Mouse (Mus musculus): Measurements from ENCODE around the gene Rac3. TPM values are rescaled to one million over a fixed set of nuclear protein-coding genes. Genes with fewer than 3 reads are reported as not detected.
A peak's percentile ranks its signal among the peaks of the same experiment; 100 is the strongest.
"Not testable (repeated sequence)": the region's sequence is repeated elsewhere in the genome, so short reads cannot be mapped to it uniquely, and the experiment has no call there.

Gene Rac3
- 2.5 TPM for polyA plus RNA-seq (2012; fragmentation: generic; extraction: Trizol)
- long read RNA-seq, experiment 1, partial matches to known transcripts = 0 of 5 reads
- long read RNA-seq, experiment 1, other reads (novel, unspliced or antisense) = 2 of 5 reads
- long read RNA-seq, experiment 2, partial matches to known transcripts = 0 of 5 reads
- long read RNA-seq, experiment 2, other reads (novel, unspliced or antisense) = 1 of 5 reads

DNA sequence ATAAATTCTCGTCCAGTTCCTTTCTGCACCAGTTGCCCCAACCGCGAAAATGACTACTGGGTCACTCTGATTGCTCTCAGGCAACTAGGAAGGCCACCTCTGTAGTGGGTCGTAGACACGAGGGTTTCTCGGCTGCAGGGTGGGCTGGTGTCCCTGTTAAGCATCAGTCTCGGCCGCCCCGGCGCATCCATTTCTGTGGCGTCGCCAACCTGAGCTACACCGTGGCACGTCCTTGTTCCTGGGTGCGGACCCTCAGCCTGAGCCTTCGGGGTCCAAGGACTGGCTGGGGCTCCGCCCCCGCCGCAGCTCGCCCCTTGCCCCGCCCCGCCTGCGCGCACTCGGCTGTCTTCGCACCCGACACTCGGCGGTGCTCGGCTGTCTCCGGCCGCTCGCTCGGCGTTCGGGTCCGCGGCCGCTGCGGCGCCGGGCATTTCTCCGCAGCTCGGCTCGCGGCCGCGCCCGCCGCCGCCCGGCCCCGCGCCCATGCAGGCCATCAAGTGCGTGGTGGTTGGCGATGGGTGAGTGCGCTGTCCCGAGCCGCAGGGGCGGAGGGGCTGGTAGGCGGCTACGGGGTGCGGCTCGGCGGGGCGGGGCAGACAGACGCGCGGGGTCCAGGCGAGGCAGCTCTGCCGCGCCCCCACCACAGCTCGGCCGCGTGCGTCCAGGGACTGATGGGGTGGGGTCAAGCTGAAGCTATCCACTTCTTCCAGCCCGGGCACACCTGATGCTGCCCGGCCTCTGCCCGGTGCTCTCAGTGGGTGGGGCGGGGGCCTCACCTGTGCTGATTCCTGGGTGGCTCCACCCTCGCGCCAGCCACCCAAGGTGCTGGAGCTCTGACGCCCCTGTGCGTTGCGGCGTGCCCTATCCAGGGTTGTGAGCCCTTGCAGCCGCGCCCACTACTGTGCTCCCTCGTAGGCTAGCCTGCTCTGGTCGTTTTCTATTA, at the start of gene Rac3:
Gene Rac3 (plus strand): TSS at position 347 of the 943 bp plus-strand sequence.
- TF ChIP-seq FOSL1 (IDR thresholded peaks at IDR 0.05; ENCODE audit: insufficient read depth, low read length, poor library complexity, severe bottlenecking) (no peak), MAX (IDR thresholded peaks at IDR 0.05) (no peak), CTCF (IDR thresholded peaks at IDR 0.05; ENCODE audit: control insufficient read depth, insufficient read depth, insufficient read length) (no peak), USF1 (IDR thresholded peaks at IDR 0.05; ENCODE audit: low read depth) (no peak), MYOD1 (IDR thresholded peaks at IDR 0.05; ENCODE audit: control insufficient read depth, insufficient read length, low read depth) (no peak), CEBPB (IDR thresholded peaks at IDR 0.05; ENCODE audit: low read depth) (no peak), MYOG (IDR thresholded peaks at IDR 0.05; ENCODE audit: control insufficient read depth, extremely low read depth, insufficient read length) (no peak)
- H3K27me3 ChIP-seq (ENCODE audit: control insufficient read depth, insufficient read depth, insufficient read length) = no peaks in the 10 kb centered on the region
- H3ac ChIP-seq (ENCODE audit: control insufficient read depth, insufficient read length, low read depth) = peak within 1 kb of the TSS; percentile 42
- H3K79me3 ChIP-seq (ENCODE audit: low read depth) = no peaks in the 10 kb centered on the region
- H3K36me3 ChIP-seq (ENCODE audit: control insufficient read depth, insufficient read depth) = peaks cover 18% of the 10 kb centered on the region
- H3K4me3 ChIP-seq (ENCODE audit: insufficient read depth, poor library complexity, severe bottlenecking) = no peak within 1 kb of the TSS
- no peaks in the 10 kb centered on the region for H3K79me2 ChIP-seq (ENCODE audit: control insufficient read depth, insufficient read depth)

DNA sequence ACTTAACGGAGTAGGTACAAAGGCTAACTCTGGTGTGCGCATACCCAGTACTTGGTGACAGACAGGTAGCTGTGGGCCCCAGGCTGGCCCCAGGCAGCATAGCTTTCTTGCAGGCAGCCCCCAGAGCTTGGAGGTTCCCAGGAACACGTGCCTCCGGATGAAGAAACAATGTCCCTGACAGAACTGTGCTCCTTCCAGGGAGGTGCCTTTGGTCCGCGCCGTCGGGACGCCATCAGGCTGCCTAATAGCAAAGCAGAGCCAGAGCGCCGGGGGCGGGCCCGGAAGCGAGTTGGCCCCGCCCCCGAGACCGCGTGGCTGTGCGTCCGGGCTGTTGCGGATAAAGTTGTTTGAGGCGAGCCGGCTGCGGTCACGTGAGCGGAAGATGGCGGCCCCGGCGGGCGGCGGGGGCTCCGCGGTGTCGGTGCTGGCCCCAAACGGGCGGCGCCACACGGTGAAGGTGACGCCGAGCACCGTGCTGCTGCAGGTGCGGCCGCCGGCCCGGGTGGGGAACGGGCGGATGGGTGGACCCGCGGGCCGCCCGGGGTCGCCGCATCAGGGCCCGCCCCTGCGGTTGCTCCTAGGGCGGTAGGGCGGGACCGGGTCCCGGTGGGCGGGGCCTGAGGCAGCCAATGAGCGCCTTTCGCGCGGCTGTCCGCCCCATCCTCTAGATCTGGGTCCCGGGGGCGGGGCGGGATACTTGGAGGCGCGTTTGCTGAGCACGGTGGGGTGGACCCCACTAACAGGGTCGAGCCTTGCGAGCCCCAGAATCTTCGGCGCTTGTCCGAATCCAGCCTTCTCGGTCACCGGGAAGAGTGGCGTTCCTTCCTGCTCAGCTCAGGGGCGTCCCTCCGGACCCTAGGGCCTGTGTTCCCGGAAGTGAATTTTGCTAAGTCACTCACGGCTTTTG, 48.3 kb upstream of the Rac3 start, which contains the start of gene Aspscr1:
Gene Aspscr1 (plus strand): TSS at position 287 of the 907 bp plus-strand sequence.
- H3ac ChIP-seq (ENCODE audit: control insufficient read depth, insufficient read length, low read depth) = peak within 1 kb of the TSS; percentile 87
- peak within 1 kb of the TSS; percentile 48 for H3K4me3 ChIP-seq (ENCODE audit: insufficient read depth, poor library complexity, severe bottlenecking)
- peaks cover 37% of the 10 kb centered on the region for H3K79me2 ChIP-seq (ENCODE audit: control insufficient read depth, insufficient read depth)
- H3K79me3 ChIP-seq (ENCODE audit: low read depth) = no peaks in the 10 kb centered on the region
- H3K27me3 ChIP-seq (ENCODE audit: control insufficient read depth, insufficient read depth, insufficient read length) = no peaks in the 10 kb centered on the region
- TF ChIP-seq MAX (IDR thresholded peaks at IDR 0.05) (peak; percentile 94), MYOG (IDR thresholded peaks at IDR 0.05; ENCODE audit: control insufficient read depth, extremely low read depth, insufficient read length) (no peak), CTCF (IDR thresholded peaks at IDR 0.05; ENCODE audit: control insufficient read depth, insufficient read depth, insufficient read length) (no peak), FOSL1 (IDR thresholded peaks at IDR 0.05; ENCODE audit: insufficient read depth, low read length, poor library complexity, severe bottlenecking) (no peak), USF1 (IDR thresholded peaks at IDR 0.05; ENCODE audit: low read depth) (peak; percentile 93), MYOD1 (IDR thresholded peaks at IDR 0.05; ENCODE audit: control insufficient read depth, insufficient read length, low read depth) (no peak), CEBPB (IDR thresholded peaks at IDR 0.05; ENCODE audit: low read depth) (no peak)
- H3K36me3 ChIP-seq (ENCODE audit: control insufficient read depth, insufficient read depth) = peaks cover 11% of the 10 kb centered on the region

DNA sequence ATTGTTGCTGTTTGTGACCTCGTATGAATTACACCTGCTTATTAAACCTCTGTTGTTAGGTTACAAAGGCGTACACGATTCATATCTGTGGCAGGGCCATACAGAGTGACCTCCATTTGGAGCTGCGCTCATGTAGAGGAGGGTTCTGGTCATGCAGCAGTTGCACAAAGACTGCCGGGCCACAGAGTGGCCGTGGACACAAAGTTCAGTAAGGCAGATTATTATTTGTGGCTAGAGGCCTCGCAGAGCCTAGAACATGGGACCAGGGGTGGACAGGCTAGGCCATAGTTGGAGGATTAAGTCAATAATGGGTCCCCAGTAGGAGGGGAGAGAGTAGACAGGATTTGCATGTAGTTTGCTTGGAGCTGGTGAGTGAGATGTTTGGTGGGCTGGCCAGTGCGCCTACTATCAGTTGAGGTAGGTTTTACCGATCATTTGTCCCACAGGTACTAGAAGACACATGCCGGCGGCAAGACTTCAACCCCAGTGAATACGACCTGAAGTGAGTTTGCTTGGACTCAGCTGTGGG, 47.6 kb upstream of the Rac3 start:
- TF ChIP-seq FOSL1 (IDR thresholded peaks at IDR 0.05; ENCODE audit: insufficient read depth, low read length, poor library complexity, severe bottlenecking) = no peak
- TF ChIP-seq MYOD1 (IDR thresholded peaks at IDR 0.05; ENCODE audit: control insufficient read depth, insufficient read length, low read depth) = no peak
- TF ChIP-seq CTCF (IDR thresholded peaks at IDR 0.05; ENCODE audit: control insufficient read depth, insufficient read depth, insufficient read length) = no peak
- no peak for TF ChIP-seq CEBPB (IDR thresholded peaks at IDR 0.05; ENCODE audit: low read depth)
- TF ChIP-seq USF1 (IDR thresholded peaks at IDR 0.05; ENCODE audit: low read depth) = no peak
- TF ChIP-seq MYOG (IDR thresholded peaks at IDR 0.05; ENCODE audit: control insufficient read depth, extremely low read depth, insufficient read length) = no peak
- TF ChIP-seq MAX (IDR thresholded peaks at IDR 0.05) = no peak
- Histone ChIP-seq H3K36me3 (ENCODE audit: control insufficient read depth, insufficient read depth) (peaks cover 18% of the 10 kb centered on the region), H3K79me3 (ENCODE audit: low read depth) (no peaks in the 10 kb centered on the region), H3K27me3 (ENCODE audit: control insufficient read depth, insufficient read depth, insufficient read length) (no peaks in the 10 kb centered on the region), H3ac (ENCODE audit: control insufficient read depth, insufficient read length, low read depth) (peak overlapping the region; percentile 80), H3K79me2 (ENCODE audit: control insufficient read depth, insufficient read depth) (peaks cover 37% of the 10 kb centered on the region), H3K4me3 (ENCODE audit: insufficient read depth, poor library complexity, severe bottlenecking) (peak overlapping the region; percentile 48)

DNA sequence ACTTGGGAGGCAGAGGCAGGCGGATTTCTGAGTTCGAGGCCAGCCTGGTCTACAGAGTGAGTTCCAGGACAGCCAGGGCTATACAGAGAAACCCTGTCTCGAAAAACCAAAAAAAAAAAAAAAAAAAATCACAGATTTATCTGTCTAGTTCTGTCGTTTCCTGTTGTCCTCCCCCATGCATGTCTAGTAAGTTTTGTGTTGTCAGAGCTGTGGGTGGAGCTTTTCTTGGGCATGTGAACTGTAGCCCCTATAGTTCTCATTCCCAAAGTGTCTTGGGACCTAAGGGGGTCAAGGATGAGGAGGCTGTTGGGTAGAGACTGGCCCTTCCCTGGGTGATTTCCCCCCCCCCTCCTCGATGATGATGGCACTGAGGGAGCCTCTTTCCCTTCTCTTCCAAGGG, 45.4 kb upstream of the Rac3 start:
- H3ac ChIP-seq (ENCODE audit: control insufficient read depth, insufficient read length, low read depth); H3K27me3 ChIP-seq (ENCODE audit: control insufficient read depth, insufficient read depth, insufficient read length); H3K4me3 ChIP-seq (ENCODE audit: insufficient read depth, poor library complexity, severe bottlenecking); H3K79me3 ChIP-seq (ENCODE audit: low read depth): not testable (repeated sequence)
- Histone ChIP-seq H3K36me3 (ENCODE audit: control insufficient read depth, insufficient read depth) (peaks cover 40% of the 10 kb centered on the region), H3K79me2 (ENCODE audit: control insufficient read depth, insufficient read depth) (peaks cover 37% of the 10 kb centered on the region)

DNA sequence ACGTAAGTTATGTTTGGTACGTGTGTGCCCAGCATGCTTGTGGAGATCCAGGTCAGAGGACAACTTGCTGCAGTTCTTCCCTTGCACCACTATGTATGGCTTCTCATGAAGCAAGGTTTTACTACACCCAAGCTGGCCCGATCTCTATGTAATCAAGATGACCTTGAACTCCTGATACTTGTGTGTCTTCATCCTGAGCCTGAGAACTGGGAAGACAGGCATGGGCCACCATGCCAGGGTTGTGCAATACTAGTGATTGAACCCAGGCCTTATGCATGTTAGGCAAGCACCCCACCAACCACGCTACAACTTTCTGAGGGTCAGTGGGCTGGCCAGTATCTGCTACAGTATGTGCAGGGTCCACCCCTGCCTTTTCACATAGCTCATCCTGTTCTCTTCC, 44.3 kb upstream of the Rac3 start:
- H3ac ChIP-seq (ENCODE audit: control insufficient read depth, insufficient read length, low read depth) = no peak overlapping the region
- TF ChIP-seq CEBPB (IDR thresholded peaks at IDR 0.05; ENCODE audit: low read depth) = no peak
- TF ChIP-seq MAX (IDR thresholded peaks at IDR 0.05) = no peak
- H3K79me2 ChIP-seq (ENCODE audit: control insufficient read depth, insufficient read depth) = peaks cover 37% of the 10 kb centered on the region
- H3K79me3 ChIP-seq (ENCODE audit: low read depth) = no peaks in the 10 kb centered on the region
- peaks cover 43% of the 10 kb centered on the region for H3K36me3 ChIP-seq (ENCODE audit: control insufficient read depth, insufficient read depth)
- H3K4me3 ChIP-seq (ENCODE audit: insufficient read depth, poor library complexity, severe bottlenecking) = no peak overlapping the region
- H3K27me3 ChIP-seq (ENCODE audit: control insufficient read depth, insufficient read depth, insufficient read length) = no peaks in the 10 kb centered on the region

Data from C2C12 (cell line).